Mouse (Mus musculus): ENCODE data around the gene Hist2h3c1. TPM values are rescaled to one million over a fixed set of nuclear protein-coding genes. Genes with fewer than 3 reads are reported as not detected.

Gene Hist2h3c1
- total and polyA plus RNA-seq, 3 experiments = not detected

DNA sequence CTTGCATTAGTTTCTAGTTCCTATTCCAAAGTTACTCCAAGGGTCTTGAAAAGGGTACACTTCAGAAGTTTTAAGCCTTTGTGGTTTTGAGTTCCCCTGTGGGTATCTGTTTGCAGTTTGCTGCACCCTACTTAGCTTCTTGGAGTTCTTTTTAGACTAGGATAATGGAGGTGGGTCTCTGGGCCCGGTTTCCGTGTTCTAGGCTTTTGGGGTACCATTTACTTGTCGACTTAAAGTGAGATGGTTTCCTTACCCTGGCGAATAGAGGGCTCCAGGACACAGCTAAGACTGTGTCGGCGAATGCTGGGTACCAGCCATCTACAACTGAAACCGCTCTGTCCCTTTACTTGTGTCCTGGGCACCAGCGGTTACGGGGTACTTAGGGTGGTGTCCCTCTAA lies 24.8 kb upstream of the Hist2h3c1 start:
- H3K4me1 ChIP-seq (ENCODE audit: control insufficient read depth, insufficient read depth, low read length) = peaks cover 7% of the 10 kb centered on the region
- H3K27me3 ChIP-seq (ENCODE audit: control insufficient read depth, insufficient read depth, low read length) = no peaks in the 10 kb centered on the region
- H3K27ac ChIP-seq = peak overlapping the region; percentile 98
- no peak for TF ChIP-seq POLR2A (IDR thresholded peaks at IDR 0.05; ENCODE audit: insufficient read depth, low read depth, low read length)
- no peak for TF ChIP-seq EP300 (IDR thresholded peaks at IDR 0.05; ENCODE audit: insufficient read depth, low read depth, low read length)
- TF ChIP-seq CTCF (IDR thresholded peaks at IDR 0.05) = no peak
- WGBS = 40% methylated on average over 9 of the region's 9 CpGs
- H3K4me3 ChIP-seq = peak overlapping the region; percentile 57
- peaks cover 2% of the 10 kb centered on the region for H3K36me3 ChIP-seq (ENCODE audit: control insufficient read depth, insufficient read depth, low read length)
- peak overlapping the region; percentile 69 for H3K9ac ChIP-seq (ENCODE audit: low read depth, low read length)
- peak; percentile 34 to 50 for DNase-seq
- peaks cover 2% of the 10 kb centered on the region; the same call in 1 of the 2 replicates for H3K79me2 ChIP-seq (replicated peaks; ENCODE audit: control insufficient read depth, insufficient read depth, low read length)
- intact Hi-C loops (cut with DNase I) = loop anchor here (2.0 to 5.0 kb wide), 2 partner anchors 15 to 329 kb away; partner anchors contain the start of genes Aph1a and BC028528

DNA sequence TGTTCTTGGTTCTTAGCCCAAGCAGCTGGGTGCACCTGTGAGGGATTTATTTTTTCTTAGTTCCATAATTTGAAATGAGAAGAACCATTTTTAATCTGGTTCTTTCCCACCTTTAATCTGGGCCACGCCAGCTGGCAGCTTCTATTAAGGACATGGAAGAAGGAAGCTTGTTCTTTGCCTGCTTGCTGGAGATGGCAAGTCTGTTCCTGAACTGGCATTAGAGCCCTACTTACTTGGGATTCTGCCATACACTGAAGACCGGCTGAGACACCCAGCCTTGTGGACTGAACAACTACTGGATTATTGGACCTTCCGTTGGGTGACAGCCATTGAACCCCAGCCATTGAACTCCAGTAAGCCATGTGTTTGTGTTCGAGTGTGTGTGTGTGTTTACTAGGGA lies 23.7 kb upstream of the Hist2h3c1 start:
- TF ChIP-seq POLR2A (IDR thresholded peaks at IDR 0.05; ENCODE audit: insufficient read depth, low read depth, low read length) = no peak
- TF ChIP-seq EP300 (IDR thresholded peaks at IDR 0.05; ENCODE audit: insufficient read depth, low read depth, low read length) = no peak
- no peak for TF ChIP-seq CTCF (IDR thresholded peaks at IDR 0.05)
- DNase-seq = no peak
- intact Hi-C loops (cut with DNase I) = loop anchor here (2.0 to 5.0 kb wide), 2 partner anchors 14 to 330 kb away; partner anchors contain the start of genes Aph1a and BC028528
- Histone ChIP-seq H3K27ac (no peak overlapping the region), H3K9ac (ENCODE audit: low read depth, low read length) (no peak overlapping the region), H3K4me1 (ENCODE audit: control insufficient read depth, insufficient read depth, low read length) (peaks cover 7% of the 10 kb centered on the region), H3K36me3 (ENCODE audit: control insufficient read depth, insufficient read depth, low read length) (peaks cover 2% of the 10 kb centered on the region), H3K79me2 (replicated peaks; ENCODE audit: control insufficient read depth, insufficient read depth, low read length) (peaks cover 2% of the 10 kb centered on the region; the same call in 1 of the 2 replicates), H3K27me3 (ENCODE audit: control insufficient read depth, insufficient read depth, low read length) (no peaks in the 10 kb centered on the region), H3K4me3 (no peak overlapping the region)
- 81% methylated on average over 4 of the region's 4 CpGs for WGBS

DNA sequence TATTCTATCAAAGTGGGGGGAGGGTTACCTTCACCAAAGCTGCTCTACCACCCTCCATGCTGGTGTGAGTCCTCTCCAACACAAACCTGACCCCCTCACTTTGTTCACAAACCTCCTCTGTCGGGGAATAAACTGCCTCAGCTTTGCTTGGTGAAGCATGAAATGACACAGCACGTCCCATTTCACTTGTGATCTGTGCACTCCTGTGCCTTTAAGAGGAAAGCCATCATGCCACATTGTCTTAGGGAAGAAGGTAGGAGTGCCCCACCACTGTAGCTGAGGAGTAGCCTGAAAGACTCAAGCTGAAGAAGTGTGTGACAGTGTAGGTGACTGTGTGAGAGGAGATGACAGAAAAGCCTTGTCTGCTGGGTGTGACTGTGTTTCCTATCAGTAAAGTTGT lies 21.1 kb upstream of the Hist2h3c1 start:
- peaks cover 2% of the 10 kb centered on the region for H3K36me3 ChIP-seq (ENCODE audit: control insufficient read depth, insufficient read depth, low read length)
- 62% methylated on average over 2 of the region's 2 CpGs for WGBS
- no peak overlapping the region for H3K9ac ChIP-seq (ENCODE audit: low read depth, low read length)
- peaks cover 2% of the 10 kb centered on the region; the same call in 1 of the 2 replicates for H3K79me2 ChIP-seq (replicated peaks; ENCODE audit: control insufficient read depth, insufficient read depth, low read length)
- TF ChIP-seq POLR2A (IDR thresholded peaks at IDR 0.05; ENCODE audit: insufficient read depth, low read depth, low read length) (no peak), EP300 (IDR thresholded peaks at IDR 0.05; ENCODE audit: insufficient read depth, low read depth, low read length) (no peak), CTCF (IDR thresholded peaks at IDR 0.05) (no peak)
- H3K4me1 ChIP-seq (ENCODE audit: control insufficient read depth, insufficient read depth, low read length) = peaks cover 7% of the 10 kb centered on the region
- intact Hi-C loops (cut with DNase I) = no loop called here
- no peaks in the 10 kb centered on the region for H3K27me3 ChIP-seq (ENCODE audit: control insufficient read depth, insufficient read depth, low read length)
- peak in 1 of 2 experiments; percentile 10 for DNase-seq
- no peak overlapping the region for H3K4me3 ChIP-seq
- H3K27ac ChIP-seq = no peak overlapping the region

DNA sequence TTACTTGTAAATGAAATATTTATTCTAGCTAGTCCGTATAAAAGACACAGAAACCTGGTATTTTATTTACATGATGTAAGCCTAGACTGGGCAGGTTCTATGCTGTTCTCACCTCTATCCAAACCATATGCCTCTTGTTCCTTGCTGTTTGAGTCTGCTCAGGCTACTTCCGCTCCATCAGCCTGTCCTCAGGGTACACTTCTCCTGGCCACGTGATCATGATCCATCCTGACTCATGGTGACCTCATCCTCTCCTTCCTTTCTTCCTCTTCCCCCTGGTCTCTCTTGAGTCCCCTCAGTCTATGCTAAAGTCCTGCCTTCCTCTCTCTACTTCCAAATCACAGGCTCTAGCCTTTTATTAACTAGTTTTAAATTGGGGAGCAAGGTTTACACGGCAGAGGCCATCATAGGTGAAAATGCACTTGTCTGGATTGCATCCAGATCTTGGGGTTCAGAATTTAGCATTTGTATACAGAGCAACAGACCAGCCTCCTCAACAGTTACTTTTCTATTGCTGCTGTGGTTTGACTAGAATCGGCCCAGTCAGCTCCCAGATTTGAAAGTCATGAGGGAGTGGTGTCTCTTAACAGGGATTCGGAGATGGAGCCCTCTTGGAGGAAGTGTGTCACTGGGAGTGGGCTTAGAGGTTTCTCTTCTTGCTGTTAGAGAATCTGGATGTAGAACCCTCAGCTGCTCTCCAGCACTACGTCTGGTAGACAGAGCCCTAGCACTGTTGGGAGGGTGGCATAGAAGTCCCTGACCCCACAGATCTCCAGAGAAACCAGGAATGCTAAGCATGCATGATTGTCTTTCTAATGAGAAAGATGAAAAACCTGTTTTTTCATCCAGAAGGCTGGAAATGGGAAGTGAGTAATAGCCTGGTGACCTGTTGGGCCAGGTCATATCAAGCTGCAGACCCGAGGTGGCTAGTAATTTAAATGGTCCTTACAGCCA lies 19.5 kb upstream of the Hist2h3c1 start:
- no peak overlapping the region for H3K4me3 ChIP-seq
- intact Hi-C loops (cut with DNase I) = no loop called here
- peak; percentile 16 to 47 for DNase-seq
- peaks cover 2% of the 10 kb centered on the region for H3K36me3 ChIP-seq (ENCODE audit: control insufficient read depth, insufficient read depth, low read length)
- no peak for TF ChIP-seq EP300 (IDR thresholded peaks at IDR 0.05; ENCODE audit: insufficient read depth, low read depth, low read length)
- H3K27me3 ChIP-seq (ENCODE audit: control insufficient read depth, insufficient read depth, low read length) = no peaks in the 10 kb centered on the region
- H3K9ac ChIP-seq (ENCODE audit: low read depth, low read length) = no peak overlapping the region
- H3K4me1 ChIP-seq (ENCODE audit: control insufficient read depth, insufficient read depth, low read length) = peaks cover 5% of the 10 kb centered on the region
- no peak overlapping the region for H3K27ac ChIP-seq
- H3K79me2 ChIP-seq (replicated peaks; ENCODE audit: control insufficient read depth, insufficient read depth, low read length) = peaks cover 2% of the 10 kb centered on the region; the same call in 1 of the 2 replicates
- 53% methylated on average over 8 of the region's 8 CpGs for WGBS

DNA sequence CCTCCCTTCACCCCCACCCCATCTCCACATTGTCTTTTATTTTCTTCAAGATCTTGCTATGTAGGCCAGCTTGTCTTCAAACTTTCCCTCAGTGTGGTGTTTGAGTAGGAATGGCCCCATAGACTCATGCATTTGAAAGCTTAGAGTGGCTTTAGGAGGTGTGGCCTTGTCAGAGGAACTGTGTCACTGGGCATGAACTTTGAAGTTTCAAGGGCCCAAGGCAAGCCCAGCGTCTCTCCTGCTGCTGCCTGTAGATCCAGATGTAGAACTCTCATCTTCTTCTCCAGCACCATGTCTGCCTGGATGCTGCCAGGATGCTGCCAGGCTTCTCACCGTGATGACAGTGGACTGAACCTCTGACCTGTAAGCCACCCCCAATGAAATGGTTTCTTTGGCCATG lies 17.7 kb upstream of the Hist2h3c1 start:
- intact Hi-C loops (cut with DNase I) = no loop called here

More for the DNA sequence above, 17.7 kb upstream of the Hist2h3c1 start:
- Histone ChIP-seq H3K9ac (ENCODE audit: low read depth, low read length) (no peak overlapping the region), H3K27ac (no peak overlapping the region), H3K4me1 (ENCODE audit: control insufficient read depth, insufficient read depth, low read length) (no peaks in the 10 kb centered on the region; the same call in 1 of the 2 replicates), H3K36me3 (ENCODE audit: control insufficient read depth, insufficient read depth, low read length) (no peaks in the 10 kb centered on the region), H3K4me3 (no peak overlapping the region), H3K79me2 (replicated peaks; ENCODE audit: control insufficient read depth, insufficient read depth, low read length) (peaks cover 2% of the 10 kb centered on the region; the same call in 1 of the 2 replicates), H3K27me3 (ENCODE audit: control insufficient read depth, insufficient read depth, low read length) (no peaks in the 10 kb centered on the region)
- no peak for TF ChIP-seq POLR2A (IDR thresholded peaks at IDR 0.05; ENCODE audit: insufficient read depth, low read depth, low read length)
- TF ChIP-seq EP300 (IDR thresholded peaks at IDR 0.05; ENCODE audit: insufficient read depth, low read depth, low read length) = no peak
- no peak for TF ChIP-seq CTCF (IDR thresholded peaks at IDR 0.05)
- DNase-seq = no peak
- whole genome bisulfite sequencing = 73% methylated on average over 2 of the region's 2 CpGs
